Mouse (Mus musculus) hindbrain, embryonic 11.5 days (tissue): ENCODE measurements around the gene Gm49337. TPM values are rescaled to one million over a fixed set of nuclear protein-coding genes. Genes with fewer than 3 reads are reported as not detected.

Experiments
- ATAC-seq: fragments of 200-750 bp; cut with Nextera tagmentation; 2 replicates; pipeline ENCODE4 v1.8.0; 2017; ENCODE audit warnings: mild to moderate bottlenecking, moderate TSS enrichment, moderate library complexity; ENCODE audit not compliant: low FRiP score
- DNase-seq: peaks from one replicate; pipeline ENCODE4 v3.0.0-alpha.2; 2015; ENCODE audit warnings: low spot score
- H3K27ac ChIP-seq: fragments of 300-500 bp; sonication (generic); 2 replicates; pipeline ENCODE4 v1.5.1; 2014; ENCODE audit warnings: mild to moderate bottlenecking, low read depth, low read length
- H3K27me3 ChIP-seq: fragments of 300-500 bp; sonication (generic); 2 replicates; pipeline ENCODE4 v1.6.1; 2014; ENCODE audit warnings: mild to moderate bottlenecking, low read length, moderate library complexity, mixed read lengths; ENCODE audit not compliant: control insufficient read depth, insufficient read depth
- H3K36me3 ChIP-seq: fragments of 300-500 bp; sonication (generic); 2 replicates; pipeline ENCODE4 v1.6.1; 2014; ENCODE audit warnings: mild to moderate bottlenecking, low read length, moderate library complexity, mixed read lengths; ENCODE audit not compliant: control insufficient read depth, insufficient read depth
- H3K4me1 ChIP-seq: fragments of 300-500 bp; sonication (generic); replicated peaks from 2 replicates; pipeline ENCODE4 v1.6.1; 2014; ENCODE audit warnings: low read length, mixed read lengths; ENCODE audit not compliant: control insufficient read depth, insufficient read depth
- H3K4me2 ChIP-seq: fragments of 300-500 bp; sonication (generic); replicated peaks from 2 replicates; pipeline ENCODE4 v1.6.1; 2014; ENCODE audit warnings: mild to moderate bottlenecking, low read depth, low read length
- H3K4me3 ChIP-seq: fragments of 300-500 bp; sonication (generic); 2 replicates; pipeline ENCODE4 v1.5.1; 2014; ENCODE audit warnings: low read depth, low read length
- H3K9ac ChIP-seq: fragments of 300-500 bp; sonication (generic); 2 replicates; pipeline ENCODE4 v1.6.1; 2014; ENCODE audit warnings: low read depth, low read length
- H3K9me3 ChIP-seq: fragments of 300-500 bp; sonication (generic); 2 replicates; pipeline ENCODE4 v1.6.1; 2016; ENCODE audit warnings: low read length; ENCODE audit not compliant: control insufficient read depth
- WGBS: fragments of 180-500 bp; shearing (Covaris S2); extraction: QIAGEN DNeasy Blood & Tissue Kit; methylation state at CpG from one replicate; pipeline ENCODE4 v1.1.7; 2014; 5-methylcytosine and 5-hydroxymethylcytosine counted together
- polyA plus RNA-seq: library from polyadenylated mRNA; unstranded; fragments of >200 nt; fragmentation: Nextera tagmentation; extraction: Ambion mirVana; gene quantifications from 2 replicates; pipeline ENCODE4 v1.2.1, GENCODE M21; 2014

Gm49337 gene
- polyA plus RNA-seq, 1 experiment from 2014 or later = not detected

DNA sequence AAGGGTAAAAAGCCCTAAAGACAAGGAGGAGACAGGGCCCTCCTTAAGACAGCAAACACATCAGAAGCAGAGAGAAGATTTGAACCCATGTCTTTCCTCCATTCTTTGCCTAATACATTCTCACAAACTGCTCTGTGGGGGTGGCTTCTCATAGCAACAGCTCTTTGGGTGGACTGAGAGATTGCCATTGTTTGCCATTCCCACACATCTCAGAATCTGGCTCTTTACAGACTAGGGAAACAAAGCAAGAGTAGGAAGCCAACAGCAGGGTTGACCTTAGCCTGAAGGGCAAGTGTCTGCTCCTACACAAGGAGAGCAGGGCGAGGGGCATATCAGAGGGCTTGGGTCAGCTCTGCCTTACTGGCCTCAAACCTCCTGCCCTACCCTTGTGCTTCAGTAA, 31.4 kb upstream of the Gm49337 start:
- no peaks in the 10 kb centered on the region for H3K4me1 ChIP-seq
- H3K9ac ChIP-seq = no peak overlapping the region
- ATAC-seq = no peak
- DNase-seq = no peak
- H3K4me2 ChIP-seq = no peak overlapping the region
- H3K27ac ChIP-seq = no peak overlapping the region
- 52% methylated on average over 1 of the region's 1 CpGs for WGBS
- H3K36me3 ChIP-seq = no peaks in the 10 kb centered on the region
- H3K27me3 ChIP-seq = peaks cover 2% of the 10 kb centered on the region; the same call in 1 of the 2 replicates
- no peaks in the 10 kb centered on the region for H3K9me3 ChIP-seq
- no peak overlapping the region for H3K4me3 ChIP-seq

DNA sequence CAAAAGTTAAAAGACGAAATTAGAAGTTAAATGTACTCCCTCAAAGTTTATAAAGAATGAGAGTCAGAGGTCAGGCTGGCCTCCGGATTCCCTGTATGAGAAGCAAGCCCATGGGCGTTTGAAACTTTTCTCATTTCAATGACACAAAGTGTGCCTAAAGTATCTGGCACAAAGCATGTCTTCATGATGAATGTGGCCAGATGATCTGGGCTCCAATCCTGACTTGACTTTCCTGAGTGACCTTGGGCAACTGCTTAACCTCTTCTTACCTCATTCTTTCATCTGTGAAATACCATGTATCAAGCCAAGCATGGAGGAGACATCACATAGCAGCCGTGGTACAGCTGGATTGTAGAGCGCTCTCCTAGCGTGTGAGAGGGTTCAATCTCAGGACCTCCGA, 30.9 kb upstream of the Gm49337 start:
- H3K9me3 ChIP-seq = no peaks in the 10 kb centered on the region
- DNase-seq (no peak), ATAC-seq (no peak)
- H3K27ac ChIP-seq = no peak overlapping the region
- no peaks in the 10 kb centered on the region for H3K36me3 ChIP-seq
- WGBS = 70% methylated on average over 7 of the region's 7 CpGs
- peaks cover 2% of the 10 kb centered on the region; the same call in 1 of the 2 replicates for H3K27me3 ChIP-seq
- H3K4me2 ChIP-seq = no peak overlapping the region
- no peaks in the 10 kb centered on the region for H3K4me1 ChIP-seq
- no peak overlapping the region for H3K4me3 ChIP-seq
- H3K9ac ChIP-seq = no peak overlapping the region

DNA sequence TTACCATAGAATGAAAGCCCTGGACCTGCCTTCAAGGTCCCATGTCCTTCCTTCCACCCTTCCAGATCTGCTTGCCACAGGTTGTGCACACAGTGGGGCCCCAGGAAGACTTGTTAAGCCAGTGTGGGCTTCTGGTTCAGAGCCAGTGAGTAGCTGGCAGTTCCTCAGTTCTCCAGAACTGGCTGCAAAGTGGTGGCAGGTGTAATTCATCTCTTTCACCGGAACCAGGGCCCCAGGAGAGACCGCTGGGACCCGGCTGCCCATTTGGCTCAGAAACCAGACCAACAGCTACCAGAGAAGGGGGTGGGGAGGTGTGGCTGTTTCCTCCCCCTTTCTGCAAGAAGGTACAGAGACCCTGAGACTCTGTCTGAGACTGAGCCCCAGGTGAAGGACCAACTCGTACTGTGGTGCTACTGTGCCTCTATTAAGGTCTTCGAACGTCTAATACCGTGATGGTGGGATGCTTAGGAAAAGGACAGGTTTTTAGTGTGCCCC, 29.8 kb upstream of the Gm49337 start:
- DNase-seq (peak; percentile 18), ATAC-seq (no peak)
- no peak overlapping the region; the same call in 1 of the 2 replicates for H3K4me3 ChIP-seq
- no peaks in the 10 kb centered on the region for H3K4me1 ChIP-seq
- no peak overlapping the region for H3K9ac ChIP-seq
- no peaks in the 10 kb centered on the region for H3K36me3 ChIP-seq
- H3K27me3 ChIP-seq = peaks cover 2% of the 10 kb centered on the region; the same call in 1 of the 2 replicates
- peak overlapping the region; percentile 99; the same call in 1 of the 2 replicates for H3K4me2 ChIP-seq
- no peaks in the 10 kb centered on the region for H3K9me3 ChIP-seq
- no peak overlapping the region for H3K27ac ChIP-seq
- 7% methylated on average over 7 of the region's 7 CpGs for whole genome bisulfite sequencing

DNA sequence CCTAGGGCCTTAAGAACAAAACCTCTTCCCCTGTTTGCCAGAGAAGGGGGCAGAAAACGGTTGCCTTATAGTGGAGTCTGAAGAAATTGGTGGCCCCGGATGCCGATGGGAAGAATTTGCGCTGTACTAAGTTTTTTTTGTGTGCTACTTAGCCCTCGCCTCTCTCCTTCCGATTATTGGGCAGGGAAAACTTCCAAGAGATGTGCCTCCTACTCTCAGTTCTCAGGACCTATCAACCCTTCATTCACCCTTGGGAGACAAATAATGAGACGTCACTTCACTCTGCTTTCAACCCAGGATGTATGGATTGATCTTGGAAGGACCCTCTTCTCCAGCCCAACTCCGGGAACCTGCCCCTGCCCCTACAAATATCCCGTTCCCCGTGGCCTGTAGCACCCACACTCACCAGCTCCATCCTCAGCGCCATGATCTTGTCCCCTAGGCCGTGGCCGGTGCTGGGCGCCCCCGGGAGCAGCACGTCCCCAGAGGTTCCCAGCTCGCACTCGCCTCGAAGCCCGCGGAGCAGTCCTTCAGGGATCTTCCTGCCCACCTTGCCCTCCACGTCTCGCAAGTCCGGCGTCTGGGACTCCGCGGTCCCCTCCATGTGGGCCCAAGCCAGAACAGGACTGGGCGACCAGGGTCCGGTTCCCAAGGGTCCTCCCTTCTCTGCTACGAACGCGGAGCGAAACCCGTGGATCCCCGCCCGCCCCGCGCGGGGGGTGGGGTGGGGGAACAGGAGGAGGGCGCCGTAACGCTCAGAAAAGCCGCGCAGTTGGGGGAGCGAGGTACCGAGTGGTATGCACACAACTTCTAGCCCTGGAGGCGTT, 29.1 kb upstream of the Gm49337 start:
- Histone ChIP-seq H3K9me3 (no peaks in the 10 kb centered on the region), H3K27me3 (peaks cover 2% of the 10 kb centered on the region; the same call in 1 of the 2 replicates), H3K4me3 (peak overlapping the region; percentile 64), H3K4me1 (no peaks in the 10 kb centered on the region), H3K4me2 (peak overlapping the region; percentile 99), H3K9ac (peak overlapping the region; percentile 65), H3K27ac (no peak overlapping the region), H3K36me3 (no peaks in the 10 kb centered on the region)
- peak; percentile 70 for ATAC-seq
- peak; percentile 75 for DNase-seq
- under 1% methylated on average over 46 of the region's 47 CpGs for whole genome bisulfite sequencing

DNA sequence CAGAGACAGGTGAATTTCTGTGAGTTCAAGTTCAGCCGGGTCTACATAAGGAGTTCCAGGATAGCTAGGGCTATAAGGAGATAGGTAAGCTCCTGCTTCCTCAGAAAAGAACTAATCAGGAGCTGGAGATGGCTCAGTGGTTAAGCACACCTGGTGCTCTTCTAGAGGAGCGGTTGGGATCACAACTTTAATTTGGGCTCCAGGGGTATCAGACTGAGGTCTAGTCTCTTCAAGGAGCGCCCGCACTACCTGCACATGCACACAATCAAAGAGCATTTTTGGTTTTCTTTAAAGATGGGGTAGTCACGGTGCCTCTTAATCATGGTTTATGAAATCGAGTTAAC, 23.4 kb upstream of the Gm49337 start:
- peak; percentile 34 for ATAC-seq

DNA sequence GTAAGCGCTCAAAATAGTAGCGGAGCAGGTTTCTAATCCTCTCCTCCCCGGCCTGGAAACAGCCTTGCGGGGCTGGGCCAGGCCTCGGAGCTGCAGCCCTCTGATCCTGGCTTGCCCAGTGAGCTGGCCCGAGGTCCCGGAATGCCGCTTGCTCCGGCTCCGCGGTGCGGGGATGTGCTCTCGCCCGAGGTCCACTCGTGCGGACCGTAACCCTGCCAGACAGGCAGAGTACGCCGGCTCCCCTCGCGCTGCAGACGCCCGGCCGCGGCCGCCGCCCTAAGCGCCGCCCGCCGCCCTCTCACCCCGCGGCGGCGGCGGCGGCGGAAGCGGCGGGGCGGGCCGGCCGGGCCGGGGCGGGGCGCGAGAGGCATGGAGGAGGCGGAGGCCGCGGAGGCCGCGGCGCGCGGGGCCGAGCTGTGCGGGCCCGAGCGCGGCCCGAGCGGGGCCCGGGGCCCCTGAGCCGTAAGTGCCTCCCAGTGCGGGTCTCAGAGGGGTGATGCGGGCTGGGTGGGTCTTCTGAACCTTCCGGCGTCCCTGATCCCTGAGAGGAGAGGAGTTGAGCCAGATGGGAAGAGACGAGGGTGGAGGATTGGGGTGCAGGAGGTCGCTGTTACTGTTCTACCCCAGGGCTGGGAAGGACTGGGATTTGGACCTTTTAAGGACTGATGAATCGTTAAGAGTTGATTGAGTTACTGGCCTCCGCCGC, 22.9 kb upstream of the Gm49337 start:
- H3K36me3 ChIP-seq = peaks cover 7% of the 10 kb centered on the region; the same call in 1 of the 2 replicates
- DNase-seq = peak; percentile 85
- no peaks in the 10 kb centered on the region for H3K9me3 ChIP-seq
- peak overlapping the region; percentile 71 for H3K4me2 ChIP-seq
- H3K27ac ChIP-seq = peak overlapping the region; percentile 61
- H3K27me3 ChIP-seq = no peaks in the 10 kb centered on the region
- H3K9ac ChIP-seq = peak overlapping the region; percentile 92
- peak; percentile 95 for ATAC-seq
- peaks cover 5% of the 10 kb centered on the region; the same call in 1 of the 2 replicates for H3K4me1 ChIP-seq
- WGBS = 1% methylated on average over 46 of the region's 73 CpGs
- H3K4me3 ChIP-seq = peak overlapping the region; percentile 68

More for the DNA sequence above, 23.4 kb upstream of the Gm49337 start:
- DNase-seq = no peak
- Histone ChIP-seq H3K9me3 (no peaks in the 10 kb centered on the region), H3K4me2 (peak overlapping the region; percentile 71), H3K4me3 (peak overlapping the region; percentile 68), H3K27me3 (no peaks in the 10 kb centered on the region), H3K36me3 (peaks cover 6% of the 10 kb centered on the region; the same call in 1 of the 2 replicates), H3K4me1 (peaks cover 5% of the 10 kb centered on the region; the same call in 1 of the 2 replicates), H3K27ac (peak overlapping the region; percentile 61), H3K9ac (peak overlapping the region; percentile 92)
- 18% methylated on average over 6 of the region's 6 CpGs for WGBS

DNA sequence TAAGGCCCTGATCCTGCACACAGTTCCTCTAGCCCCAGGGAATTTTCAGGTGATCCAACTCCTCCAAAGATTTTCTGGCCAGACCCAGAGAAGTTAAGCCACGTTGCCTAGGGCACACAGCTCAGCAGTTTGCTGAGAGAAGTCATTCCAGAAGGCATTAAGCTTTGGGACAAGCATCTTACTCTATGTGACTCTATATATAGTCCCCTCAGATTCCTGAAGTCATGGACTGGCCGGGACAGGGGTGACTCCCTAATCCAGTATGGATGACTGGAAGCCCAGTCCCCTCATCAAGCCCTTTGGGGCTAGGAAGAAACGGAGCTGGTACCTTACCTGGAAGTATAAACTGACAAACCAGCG, 22.3 kb upstream of the Gm49337 start:
- peak overlapping the region; percentile 68 for H3K4me3 ChIP-seq
- peak overlapping the region; percentile 92 for H3K9ac ChIP-seq
- H3K4me1 ChIP-seq = peaks cover 5% of the 10 kb centered on the region; the same call in 1 of the 2 replicates
- peak overlapping the region; percentile 71 for H3K4me2 ChIP-seq
- no peak for ATAC-seq
- H3K27ac ChIP-seq = no peak overlapping the region
- WGBS = 33% methylated on average over 4 of the region's 4 CpGs
- DNase-seq = no peak
- H3K36me3 ChIP-seq = peaks cover 9% of the 10 kb centered on the region; the same call in 1 of the 2 replicates
- no peaks in the 10 kb centered on the region for H3K9me3 ChIP-seq
- H3K27me3 ChIP-seq = no peaks in the 10 kb centered on the region

DNA sequence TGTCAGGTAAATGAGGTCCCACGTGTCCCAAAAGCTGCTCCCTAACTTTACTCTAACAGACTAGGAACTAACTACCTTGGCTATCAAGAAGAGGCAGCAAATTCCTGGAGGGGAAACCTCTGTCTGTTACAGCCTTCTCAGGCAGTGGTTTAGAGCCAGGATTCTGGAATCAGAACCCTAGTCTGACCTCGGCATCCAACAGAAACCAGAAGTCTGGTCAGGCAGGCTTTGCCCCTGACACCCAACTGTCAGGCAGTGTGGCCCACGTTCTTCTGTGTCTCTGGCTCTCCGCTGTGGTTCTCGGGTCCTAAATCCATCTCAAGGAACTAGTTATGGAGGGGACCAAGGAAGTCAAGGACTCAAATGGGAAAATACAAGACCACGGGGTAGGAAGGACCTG, 21.9 kb upstream of the Gm49337 start, which contains the start of gene Lurap1:
Gene Lurap1 (minus strand): TSS at position 101 of the 400 bp plus-strand sequence.
- 84% methylated on average over 6 of the region's 6 CpGs for WGBS
- ATAC-seq = no peak

More for the DNA sequence above, 21.9 kb upstream of the Gm49337 start, which contains the start of gene Lurap1:
- H3K27me3 ChIP-seq = no peaks in the 10 kb centered on the region
- peaks cover 13% of the 10 kb centered on the region; the same call in 1 of the 2 replicates for H3K36me3 ChIP-seq
- H3K27ac ChIP-seq = peak within 1 kb of the TSS; percentile 61
- H3K4me2 ChIP-seq = peak within 1 kb of the TSS; percentile 71
- peaks cover 5% of the 10 kb centered on the region; the same call in 1 of the 2 replicates for H3K4me1 ChIP-seq
- H3K4me3 ChIP-seq = peak within 1 kb of the TSS; percentile 68
- H3K9ac ChIP-seq = peak within 1 kb of the TSS; percentile 92
- H3K9me3 ChIP-seq = no peaks in the 10 kb centered on the region
- no peak for DNase-seq
